Mouse (Mus musculus) hindbrain, embryonic 12.5 days (tissue): ENCODE measurements at regions not wholly inside any gene's neighbourhood (a gene's known extent, or its start where the extent isn't known, plus 50 kb on each side); places are given as distances from the start of the nearest gene placed in this dataset.
A peak's percentile ranks its signal among the peaks of the same experiment; 100 is the strongest.

Experiments used
- ATAC-seq: fragments of 200-750 bp; cut with Nextera tagmentation; 2 replicates; pipeline ENCODE4 v1.8.0; 2017; ENCODE audit warnings: moderate TSS enrichment; ENCODE audit not compliant: low FRiP score
- H3K27ac ChIP-seq: fragments of 300-500 bp; sonication (generic); 2 replicates; pipeline ENCODE4 v1.5.1; 2016; ENCODE audit warnings: mild to moderate bottlenecking
- H3K27me3 ChIP-seq: fragments of 300-500 bp; sonication (generic); 2 replicates; pipeline ENCODE4 v1.6.1; 2016; ENCODE audit warnings: mild to moderate bottlenecking
- H3K36me3 ChIP-seq: fragments of 300-500 bp; sonication (generic); 2 replicates; pipeline ENCODE4 v1.6.1; 2016; ENCODE audit warnings: mild to moderate bottlenecking
- H3K4me1 ChIP-seq: fragments of 300-500 bp; sonication (generic); 2 replicates; pipeline ENCODE4 v1.6.1; 2016
- H3K4me2 ChIP-seq: fragments of 300-500 bp; sonication (generic); replicated peaks from 2 replicates; pipeline ENCODE4 v1.6.1; 2016; ENCODE audit warnings: mild to moderate bottlenecking
- H3K4me3 ChIP-seq: fragments of 300-500 bp; sonication (generic); 2 replicates; pipeline ENCODE4 v1.5.1; 2016; ENCODE audit warnings: mild to moderate bottlenecking
- H3K9ac ChIP-seq: fragments of 300-500 bp; sonication (generic); 2 replicates; pipeline ENCODE4 v1.6.1; 2016; ENCODE audit warnings: mild to moderate bottlenecking, moderate library complexity
- H3K9me3 ChIP-seq: fragments of 300-500 bp; sonication (generic); replicated peaks from 2 replicates; pipeline ENCODE4 v1.6.1; 2016; ENCODE audit warnings: mild to moderate bottlenecking
- WGBS: fragments of 180-500 bp; shearing (Covaris S2); methylation state at CpG from one replicate; pipeline ENCODE4 v1.1.7; 2016; 5-methylcytosine and 5-hydroxymethylcytosine counted together

DNA sequence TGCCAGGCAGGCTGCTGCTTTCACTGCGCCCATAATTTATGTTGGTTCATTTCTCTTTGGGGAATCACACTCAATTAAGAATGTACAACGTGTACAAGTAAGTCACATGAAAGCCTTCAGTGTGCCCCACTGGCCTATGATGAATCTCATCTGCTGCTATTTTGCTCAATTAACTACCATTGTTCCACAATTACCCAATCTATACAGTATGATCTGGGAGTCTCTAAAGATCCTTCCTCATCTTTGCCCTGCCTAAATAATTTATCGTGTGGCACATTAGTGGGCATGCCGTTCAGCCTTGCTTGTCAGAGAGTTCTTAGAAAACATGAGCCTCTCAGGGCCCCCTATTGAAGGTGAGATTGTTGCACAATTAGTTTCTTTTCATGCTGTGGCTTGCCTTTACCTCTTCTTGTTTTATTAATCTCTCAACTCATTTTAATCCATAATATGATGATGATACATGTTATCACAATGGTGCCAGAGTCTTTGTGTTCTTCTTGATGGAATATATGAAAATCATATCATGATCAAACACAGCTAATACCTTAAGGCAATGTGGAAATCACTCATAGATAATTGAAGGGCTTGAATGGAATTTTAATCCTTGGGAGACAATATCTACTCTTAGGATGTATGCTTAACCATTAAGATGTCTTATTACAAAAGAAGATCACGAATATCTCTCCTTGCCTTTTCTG is 113.3 kb downstream of the 1190002N15Rik start:
- no peaks in the 10 kb centered on the region for H3K36me3 ChIP-seq
- H3K9ac ChIP-seq, result no peak overlapping the region
- no peaks in the 10 kb centered on the region for H3K27me3 ChIP-seq
- no peaks in the 10 kb centered on the region for H3K9me3 ChIP-seq
- H3K4me2 ChIP-seq, result no peak overlapping the region
- ATAC-seq, result peak; percentile 71
- WGBS, result 61% methylated on average over 5 of the region's 5 CpGs
- H3K4me3 ChIP-seq, result no peak overlapping the region
- 0 out of 2 replicates have a peak, but pooled peaks cover 2% of the 10 kb centered on the region for H3K4me1 ChIP-seq
- H3K27ac ChIP-seq, result no peak overlapping the region

DNA sequence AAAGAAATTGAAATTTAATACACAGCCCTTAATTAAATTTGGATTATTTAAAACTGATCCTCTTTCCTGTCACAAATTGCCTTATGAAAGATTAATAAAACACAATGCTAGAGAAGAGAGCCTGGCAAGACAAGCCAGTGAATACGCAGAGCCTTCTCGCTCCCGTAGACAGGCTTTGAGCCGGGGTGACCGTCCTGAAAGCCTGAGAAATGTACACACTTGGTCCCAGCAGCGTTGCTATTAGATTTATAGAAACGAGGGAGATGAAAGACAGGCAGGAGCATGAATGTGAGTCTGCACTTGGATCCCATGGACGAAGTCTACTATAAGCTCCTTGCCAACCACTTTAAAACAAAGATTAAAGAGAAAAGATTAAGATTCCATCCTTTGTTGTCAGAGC is 127.3 kb downstream of the 1190002N15Rik start:
- WGBS, result 60% methylated on average over 8 of the region's 8 CpGs
- peak; percentile 59 for ATAC-seq
- peak overlapping the region; percentile 64 for H3K27ac ChIP-seq
- no peaks in the 10 kb centered on the region for H3K9me3 ChIP-seq
- no peak overlapping the region for H3K9ac ChIP-seq
- no peak overlapping the region for H3K4me2 ChIP-seq
- no peak overlapping the region for H3K4me3 ChIP-seq
- no peaks in the 10 kb centered on the region for H3K36me3 ChIP-seq
- H3K27me3 ChIP-seq, result no peaks in the 10 kb centered on the region
- H3K4me1 ChIP-seq, result peaks cover 9% of the 10 kb centered on the region

DNA sequence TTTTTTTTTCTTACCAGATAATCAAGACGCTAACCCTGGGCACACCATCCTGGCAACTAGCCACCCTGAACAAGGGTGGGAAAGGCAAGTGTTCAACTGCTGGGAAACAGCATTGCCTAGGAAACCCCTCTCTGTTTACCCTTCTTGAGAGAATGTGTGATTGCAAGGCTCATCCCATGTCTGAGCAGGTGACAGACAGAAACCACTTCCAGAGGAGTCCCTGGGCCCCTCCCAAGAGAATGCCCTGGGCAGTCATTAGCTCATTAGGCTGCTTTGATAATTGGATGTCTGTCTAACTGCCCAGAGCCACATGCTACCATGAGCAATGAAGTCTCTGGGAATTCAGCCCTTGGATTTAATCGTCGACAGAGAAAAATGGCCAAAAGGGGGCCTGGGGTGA is 127.8 kb downstream of the 1190002N15Rik start:
- Histone ChIP-seq H3K36me3 (no peaks in the 10 kb centered on the region), H3K4me1 (peaks cover 9% of the 10 kb centered on the region)
- 25% methylated on average over 3 of the region's 3 CpGs for WGBS

DNA sequence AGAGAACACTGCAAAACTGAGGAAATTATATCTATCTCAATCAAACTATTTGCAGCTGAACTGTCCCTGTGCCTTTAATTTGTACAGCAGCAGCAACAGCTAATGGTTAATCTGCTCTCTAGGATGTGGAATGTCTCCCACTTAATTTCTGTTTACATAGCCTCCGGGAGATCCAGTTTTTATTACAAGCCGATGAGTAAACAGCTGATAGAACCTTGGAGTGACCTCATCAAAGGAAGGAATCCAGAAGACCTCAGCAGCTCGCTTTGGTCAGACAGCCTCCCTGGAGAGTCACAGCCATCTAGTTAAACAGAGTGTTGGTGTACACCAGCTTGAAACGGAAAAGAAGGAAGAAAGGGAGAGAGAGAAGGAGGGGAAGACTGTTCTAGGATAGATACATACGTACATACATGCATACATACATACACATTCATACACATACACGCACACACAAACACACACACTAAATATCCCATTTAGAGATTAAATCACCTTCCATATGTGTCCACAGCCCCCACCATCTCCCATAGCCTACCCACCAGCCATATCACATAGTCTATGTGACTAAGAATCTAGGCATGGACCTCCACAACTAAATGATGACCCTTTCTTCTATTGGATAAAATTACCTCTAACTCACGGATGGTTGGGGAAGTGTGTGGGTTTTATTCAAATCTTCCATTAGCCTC is 129.1 kb downstream of the 1190002N15Rik start:
- no peak overlapping the region for H3K4me3 ChIP-seq
- peaks cover 9% of the 10 kb centered on the region for H3K4me1 ChIP-seq
- no peaks in the 10 kb centered on the region for H3K27me3 ChIP-seq
- H3K36me3 ChIP-seq, result no peaks in the 10 kb centered on the region
- ATAC-seq, result no peak
- 55% methylated on average over 7 of the region's 7 CpGs for WGBS
- no peak overlapping the region for H3K27ac ChIP-seq
- no peak overlapping the region for H3K9ac ChIP-seq
- no peaks in the 10 kb centered on the region for H3K9me3 ChIP-seq
- H3K4me2 ChIP-seq, result no peak overlapping the region

More for the DNA sequence above, 127.8 kb downstream of the 1190002N15Rik start:
- Histone ChIP-seq H3K9ac (no peak overlapping the region), H3K4me2 (no peak overlapping the region), H3K9me3 (no peaks in the 10 kb centered on the region), H3K27ac (no peak overlapping the region), H3K27me3 (no peaks in the 10 kb centered on the region), H3K4me3 (no peak overlapping the region)
- peak; percentile 95 for ATAC-seq

DNA sequence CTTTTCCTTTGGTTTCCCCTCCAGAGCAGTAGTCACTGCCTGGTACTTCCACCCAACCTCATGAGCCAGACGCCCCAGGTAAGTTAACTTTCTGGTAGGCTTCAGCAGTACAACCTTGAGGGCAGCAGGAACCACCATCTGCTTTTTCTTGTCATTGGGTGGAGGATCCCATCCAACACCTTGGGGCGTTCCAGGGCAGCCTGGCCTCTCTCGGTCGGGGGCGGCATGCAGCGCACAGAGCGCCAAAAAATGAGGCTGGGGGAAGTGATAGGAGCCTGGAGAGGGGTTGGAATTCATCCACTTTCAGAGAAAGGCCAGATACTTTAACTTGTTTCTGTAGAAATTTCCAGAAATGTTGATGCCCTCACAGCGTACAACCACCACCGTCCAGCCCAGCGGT is 130.2 kb downstream of the 1190002N15Rik start:
- ATAC-seq, result no peak
- 94% methylated on average over 10 of the region's 10 CpGs for WGBS

DNA sequence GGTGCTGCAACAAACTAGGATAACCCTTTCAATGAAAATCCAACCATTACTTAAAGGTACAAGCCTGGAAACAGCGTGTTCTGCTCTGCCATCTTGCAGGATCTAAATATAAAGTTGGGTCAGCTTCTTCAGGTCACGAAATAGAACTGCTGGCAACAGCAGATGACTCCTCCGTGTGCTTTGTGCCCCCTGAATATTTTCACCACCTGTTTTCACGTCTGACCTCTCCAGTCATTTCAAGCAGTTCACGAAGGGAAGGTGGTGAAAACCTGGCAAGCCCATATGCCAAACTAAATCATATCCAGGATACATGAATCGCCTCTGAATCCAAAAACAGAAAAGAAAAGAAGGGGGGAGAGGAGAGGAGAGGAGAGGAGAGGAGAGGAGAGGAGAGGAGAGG is 133.3 kb downstream of the 1190002N15Rik start:
- no peaks in the 10 kb centered on the region for H3K36me3 ChIP-seq
- no peak overlapping the region for H3K9ac ChIP-seq
- 75% methylated on average over 6 of the region's 6 CpGs for WGBS
- no peak for ATAC-seq
- no peak overlapping the region for H3K4me2 ChIP-seq
- peaks cover 3% of the 10 kb centered on the region; the same call in 1 of the 2 replicates for H3K4me1 ChIP-seq
- no peaks in the 10 kb centered on the region for H3K27me3 ChIP-seq
- no peaks in the 10 kb centered on the region for H3K9me3 ChIP-seq
- no peak overlapping the region for H3K27ac ChIP-seq
- H3K4me3 ChIP-seq, result no peak overlapping the region

More for the DNA sequence above, 130.2 kb downstream of the 1190002N15Rik start:
- Histone ChIP-seq H3K27ac (no peak overlapping the region), H3K4me1 (peaks cover 9% of the 10 kb centered on the region), H3K36me3 (no peaks in the 10 kb centered on the region), H3K4me2 (no peak overlapping the region), H3K27me3 (no peaks in the 10 kb centered on the region), H3K9me3 (no peaks in the 10 kb centered on the region), H3K4me3 (no peak overlapping the region), H3K9ac (no peak overlapping the region)

DNA sequence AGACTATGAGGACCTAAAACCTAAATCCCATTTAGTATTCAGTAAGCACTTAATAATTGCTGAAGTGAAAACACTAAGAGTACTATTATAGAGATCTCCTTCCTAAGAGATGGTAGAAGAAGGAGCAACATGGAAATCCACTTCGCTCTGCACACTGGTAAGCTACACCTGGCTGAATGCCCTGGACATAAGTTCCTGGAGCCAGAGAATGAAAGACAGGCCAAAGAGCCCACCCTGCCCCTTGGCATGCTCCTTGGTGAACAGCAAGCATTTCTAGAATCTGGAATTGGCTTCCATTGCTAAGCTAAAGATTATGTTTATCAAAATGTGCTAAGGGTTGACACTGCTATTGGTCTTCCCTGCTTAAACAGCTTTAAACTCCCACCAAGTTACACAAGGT is 137.3 kb downstream of the 1190002N15Rik start:
- ATAC-seq, result no peak
- no peak overlapping the region for H3K9ac ChIP-seq
- no peak overlapping the region for H3K27ac ChIP-seq
- H3K4me2 ChIP-seq, result no peak overlapping the region
- WGBS, result 88% methylated on average over 1 of the region's 1 CpGs
- H3K4me1 ChIP-seq, result no peaks in the 10 kb centered on the region
- no peaks in the 10 kb centered on the region for H3K27me3 ChIP-seq
- no peaks in the 10 kb centered on the region for H3K36me3 ChIP-seq
- no peak overlapping the region for H3K4me3 ChIP-seq
- H3K9me3 ChIP-seq, result no peaks in the 10 kb centered on the region

DNA sequence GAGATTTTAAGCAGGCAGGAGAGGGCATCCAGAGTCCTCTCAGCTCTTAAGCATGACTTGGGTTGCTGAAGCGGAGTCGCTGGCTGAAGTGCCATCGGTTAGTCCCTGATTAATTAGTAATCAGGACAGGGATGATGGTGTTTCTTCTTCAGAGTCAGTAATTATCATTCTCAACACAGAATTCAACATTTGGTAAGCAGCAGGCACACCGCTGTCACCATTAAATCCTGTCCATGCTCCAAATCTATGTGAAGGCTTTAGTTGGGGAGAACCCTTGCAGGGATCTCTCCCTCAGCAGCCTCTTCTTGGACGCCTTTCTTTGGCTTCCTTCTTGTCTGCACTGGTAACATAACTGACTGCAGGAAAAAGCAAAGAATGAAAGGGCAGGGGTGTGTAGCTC is 142.7 kb downstream of the 1190002N15Rik start:
- ATAC-seq, result no peak
- H3K27ac ChIP-seq, result no peak overlapping the region
- no peak overlapping the region for H3K9ac ChIP-seq
- H3K4me1 ChIP-seq, result no peaks in the 10 kb centered on the region
- H3K36me3 ChIP-seq, result no peaks in the 10 kb centered on the region
- no peaks in the 10 kb centered on the region for H3K9me3 ChIP-seq
- no peak overlapping the region for H3K4me3 ChIP-seq
- H3K27me3 ChIP-seq, result no peaks in the 10 kb centered on the region
- 67% methylated on average over 5 of the region's 5 CpGs for WGBS
- no peak overlapping the region for H3K4me2 ChIP-seq

DNA sequence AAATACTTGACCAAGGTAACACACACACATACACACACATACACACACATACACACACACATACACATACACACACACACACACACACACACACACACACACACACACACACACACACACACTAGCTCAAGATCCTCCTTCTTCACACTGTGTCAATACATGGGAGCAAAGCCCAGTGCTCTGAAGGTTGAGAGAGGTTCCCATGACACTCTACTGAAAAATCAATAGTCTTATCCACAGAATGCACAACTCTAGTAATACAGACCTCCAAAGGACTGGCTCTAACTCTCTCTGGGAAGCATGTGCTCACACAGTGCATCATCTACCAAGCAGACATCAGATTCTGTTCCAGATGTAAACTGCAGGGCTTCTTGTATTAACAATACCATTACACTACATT is 151.7 kb downstream of the 1190002N15Rik start:
- Histone ChIP-seq H3K9ac (no peak overlapping the region), H3K36me3 (no peaks in the 10 kb centered on the region), H3K4me3 (no peak overlapping the region), H3K27me3 (no peaks in the 10 kb centered on the region), H3K9me3 (no peaks in the 10 kb centered on the region), H3K4me2 (no peak overlapping the region), H3K4me1 (no peaks in the 10 kb centered on the region), H3K27ac (no peak overlapping the region)
- ATAC-seq, result no peak

DNA sequence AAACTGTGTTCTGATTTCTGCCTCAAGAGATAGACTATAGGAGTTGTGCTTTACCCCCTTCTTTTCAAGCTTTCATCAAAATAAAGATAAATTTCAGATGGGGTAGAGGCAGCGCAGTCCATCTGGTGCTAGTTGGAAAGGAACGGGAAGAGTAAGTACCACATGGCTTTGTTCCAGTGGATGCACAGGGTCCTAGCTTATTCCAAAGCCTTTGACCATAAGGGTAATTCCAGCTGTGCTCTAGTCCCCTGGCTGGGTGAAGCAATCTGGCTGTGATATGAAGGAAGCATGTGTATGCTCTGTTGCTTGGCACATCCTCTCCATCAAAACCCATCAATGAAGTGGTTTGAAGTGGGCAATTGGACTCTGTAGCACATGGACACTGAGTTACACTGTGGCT is 155.6 kb downstream of the 1190002N15Rik start:
- Histone ChIP-seq H3K27ac (no peak overlapping the region), H3K4me2 (no peak overlapping the region), H3K36me3 (no peaks in the 10 kb centered on the region), H3K4me1 (peaks cover 11% of the 10 kb centered on the region), H3K9ac (no peak overlapping the region), H3K9me3 (no peaks in the 10 kb centered on the region), H3K27me3 (no peaks in the 10 kb centered on the region), H3K4me3 (no peak overlapping the region)
- 91% methylated on average over 2 of the region's 2 CpGs for WGBS
- no peak for ATAC-seq

DNA sequence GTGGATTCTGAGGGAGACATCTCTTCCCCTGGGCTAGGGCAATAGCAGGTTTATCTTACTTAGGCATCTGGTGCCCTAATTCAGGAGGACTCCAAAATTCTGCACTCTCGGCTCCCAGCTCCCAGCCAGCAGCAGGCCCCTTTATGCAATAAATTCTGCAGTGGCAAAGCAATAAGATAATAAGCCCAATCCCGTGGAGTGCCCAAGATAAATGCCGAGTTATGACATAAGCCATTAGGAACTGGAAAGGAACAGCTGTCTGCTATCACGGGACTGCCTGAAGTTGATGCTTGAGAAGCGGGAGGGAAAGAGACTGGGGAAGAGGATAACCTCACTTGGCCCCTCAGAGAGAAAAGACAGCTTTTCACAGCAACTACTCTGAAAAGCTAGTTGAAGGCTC is 159.0 kb downstream of the 1190002N15Rik start:
- H3K36me3 ChIP-seq, result no peaks in the 10 kb centered on the region
- WGBS, result 47% methylated on average over 5 of the region's 5 CpGs
- no peak overlapping the region for H3K4me3 ChIP-seq
- ATAC-seq, result peak; percentile 55; the same call in 1 of the 2 replicates
- H3K9me3 ChIP-seq, result no peaks in the 10 kb centered on the region
- no peak overlapping the region for H3K27ac ChIP-seq
- H3K9ac ChIP-seq, result no peak overlapping the region
- H3K4me1 ChIP-seq, result peaks cover 11% of the 10 kb centered on the region
- no peaks in the 10 kb centered on the region for H3K27me3 ChIP-seq
- H3K4me2 ChIP-seq, result no peak overlapping the region

DNA sequence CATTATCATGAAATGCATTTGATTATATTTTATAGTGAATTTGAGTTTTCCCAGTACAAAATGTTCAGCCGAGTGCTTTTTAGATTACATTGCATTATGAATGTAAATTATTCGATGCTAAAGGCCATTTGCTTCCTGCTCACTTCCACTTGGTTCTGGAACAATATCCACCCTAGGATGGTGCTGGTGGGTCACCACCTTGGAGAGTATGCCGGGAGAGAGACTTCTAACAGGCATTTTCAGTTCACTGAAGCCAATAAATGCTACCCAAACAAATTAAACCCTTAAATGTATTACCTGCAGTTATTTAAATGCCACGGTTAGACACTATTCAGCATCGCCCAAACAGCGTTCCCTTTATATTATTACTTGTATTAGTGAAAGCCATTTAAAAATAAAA is 159.6 kb downstream of the 1190002N15Rik start:
- Histone ChIP-seq H3K4me1 (peaks cover 11% of the 10 kb centered on the region), H3K9ac (no peak overlapping the region), H3K4me2 (no peak overlapping the region), H3K4me3 (no peak overlapping the region), H3K36me3 (no peaks in the 10 kb centered on the region), H3K27me3 (no peaks in the 10 kb centered on the region), H3K9me3 (no peaks in the 10 kb centered on the region), H3K27ac (no peak overlapping the region)
- ATAC-seq, result no peak
- 74% methylated on average over 6 of the region's 6 CpGs for WGBS
